Mouse (Mus musculus) small intestine, adult 2 months (tissue): ENCODE results near the gene BC005561. TPM values are rescaled to one million over a fixed set of nuclear protein-coding genes. Genes with fewer than 3 reads are reported as not detected.

Experiments
- H3K27ac ChIP-seq: fragments of 200-500 bp; 2 replicates; pipeline ENCODE4 v1.5.1; 2012; ENCODE audit warnings: low read depth, low read length, control low read depth, inconsistent platforms; ENCODE audit not compliant: insufficient read depth
- H3K27me3 ChIP-seq: fragments of 200-500 bp; 2 replicates; pipeline ENCODE4 v1.6.1; 2012; ENCODE audit warnings: mild to moderate bottlenecking, moderate library complexity, low read length, inconsistent platforms; ENCODE audit not compliant: control insufficient read depth, insufficient read depth
- H3K36me3 ChIP-seq: fragments of 200-500 bp; 2 replicates; pipeline ENCODE4 v1.6.1; 2012; ENCODE audit warnings: mild to moderate bottlenecking, low read length, control low read depth, inconsistent platforms; ENCODE audit not compliant: control insufficient read depth, insufficient read depth
- H3K4me1 ChIP-seq: fragments of 200-500 bp; 2 replicates; pipeline ENCODE4 v1.6.1; 2012; ENCODE audit warnings: low read length, inconsistent platforms, mixed read lengths; ENCODE audit not compliant: control insufficient read depth, insufficient read depth, insufficient read length
- H3K4me3 ChIP-seq: fragments of 200-500 bp; 2 replicates; pipeline ENCODE4 v1.5.1; 2012; ENCODE audit warnings: low read depth, mild to moderate bottlenecking, control low read depth, inconsistent platforms, low read length, moderate library complexity
- CTCF ChIP-seq: fragments of 200-500 bp; IDR thresholded peaks from 2 replicates; pipeline ENCODE4 v1.5.1; 2012; ENCODE audit warnings: low read depth, mild to moderate bottlenecking, control low read depth, inconsistent platforms, low read length, moderate library complexity, mixed read lengths; ENCODE audit not compliant: insufficient replicate concordance, insufficient read length; ENCODE audit errors: extremely low read depth
- POLR2A ChIP-seq: fragments of 200-500 bp; IDR thresholded peaks from 2 replicates; pipeline ENCODE4 v1.6.1; 2012; ENCODE audit warnings: low read depth, mild to moderate bottlenecking, control low read depth, inconsistent platforms, low read length, moderate library complexity
- WGBS: fragments of 180-500 bp; shearing (Covaris S2); methylation state at CpG from one replicate; pipeline ENCODE4 v1.1.7; 2018; 5-methylcytosine and 5-hydroxymethylcytosine counted together
- polyA plus RNA-seq: library from polyadenylated mRNA; depleted of rRNA; stranded (reverse); fragments of >200 nt; gene quantifications from 2 replicates; pipeline ENCODE4 v1.2.3, GENCODE M21; 2012

BC005561 gene
- polyA plus RNA-seq, 1 experiment: 0.85 TPM

DNA sequence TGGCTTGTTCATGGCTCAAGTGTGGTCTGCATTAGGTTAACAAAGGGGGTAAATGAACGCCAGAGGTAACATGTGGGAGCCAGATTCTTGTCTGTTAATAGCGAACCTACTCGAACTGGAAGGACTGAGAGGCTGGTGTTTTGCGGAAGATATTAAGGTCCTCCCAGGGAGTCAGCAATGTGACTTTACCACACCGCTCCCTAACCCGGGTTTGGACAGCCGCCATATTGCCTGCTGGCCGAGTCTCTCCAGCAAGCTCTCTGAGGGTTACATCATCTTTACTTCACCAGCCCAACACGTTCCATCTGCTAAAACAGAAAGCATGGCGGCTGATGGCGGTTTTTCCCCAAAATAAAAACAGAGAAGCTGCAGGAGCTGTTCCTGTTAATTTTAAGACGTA is 42.4 kb upstream of the BC005561 start:
- Histone ChIP-seq H3K4me3 (no peak overlapping the region), H3K27me3 (no peaks in the 10 kb centered on the region), H3K4me1 (no peaks in the 10 kb centered on the region), H3K36me3 (peaks cover 5% of the 10 kb centered on the region; the same call in 1 of the 2 replicates), H3K27ac (no peak overlapping the region; the same call in 1 of the 2 replicates)
- WGBS: 82% methylated on average over 12 of the region's 12 CpGs
- TF ChIP-seq POLR2A (no peak), CTCF (no peak)

- Histone ChIP-seq H3K4me3 (no peak overlapping the region), H3K36me3 (peaks cover 6% of the 10 kb centered on the region), H3K27me3 (no peaks in the 10 kb centered on the region), H3K27ac (no peak overlapping the region), H3K4me1 (no peaks in the 10 kb centered on the region)
- 95% methylated on average over 16 of the region's 16 CpGs for WGBS
- TF ChIP-seq POLR2A: no peak
Observed at GRCm38 (mm10) chr5:104466816-104467215, 41.3 kb upstream of the BC005561 start.

DNA sequence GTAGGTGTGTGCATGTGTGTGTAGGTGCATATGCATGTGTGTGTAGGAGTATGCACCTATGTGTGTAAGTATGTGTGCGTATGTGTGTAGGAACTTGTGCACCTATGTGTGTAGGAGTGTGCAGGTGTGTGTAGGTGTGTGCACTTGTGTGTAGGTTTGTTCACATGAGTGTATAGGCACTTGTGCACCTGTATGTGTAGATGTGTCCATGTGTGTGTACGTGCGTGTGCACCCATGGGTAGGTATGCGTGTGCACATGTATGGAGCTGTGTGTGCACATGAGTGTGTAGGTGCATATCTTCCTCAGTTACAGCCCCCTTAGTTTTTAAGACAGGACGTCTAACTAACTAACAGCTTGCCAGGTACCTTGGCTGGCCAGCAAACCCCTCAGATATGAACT is 39.6 kb upstream of the BC005561 start:
- TF ChIP-seq POLR2A (no peak), CTCF (no peak)
- Histone ChIP-seq H3K4me3 (no peak overlapping the region), H3K27me3 (no peaks in the 10 kb centered on the region), H3K27ac (no peak overlapping the region), H3K36me3 (peaks cover 6% of the 10 kb centered on the region), H3K4me1 (no peaks in the 10 kb centered on the region)
- WGBS: 98% methylated on average over 5 of the region's 5 CpGs

GRCm38 (mm10) chr5:104470981-104471391 is 37.2 kb upstream of the BC005561 start:
- Histone ChIP-seq H3K4me3 (no peak overlapping the region), H3K36me3 (peaks cover 5% of the 10 kb centered on the region), H3K4me1 (no peaks in the 10 kb centered on the region), H3K27me3 (no peaks in the 10 kb centered on the region), H3K27ac (no peak overlapping the region)
- WGBS: 79% methylated on average over 5 of the region's 5 CpGs
- TF ChIP-seq POLR2A: no peak
- no peak for TF ChIP-seq CTCF

- TF ChIP-seq CTCF (no peak), POLR2A (no peak)
- Histone ChIP-seq H3K27ac (no peak overlapping the region), H3K27me3 (no peaks in the 10 kb centered on the region), H3K4me1 (no peaks in the 10 kb centered on the region), H3K36me3 (peaks cover 7% of the 10 kb centered on the region), H3K4me3 (no peak overlapping the region)
- WGBS: 96% methylated on average over 8 of the region's 8 CpGs
Observed at GRCm38 (mm10) chr5:104472371-104472770, 35.8 kb upstream of the BC005561 start.

DNA sequence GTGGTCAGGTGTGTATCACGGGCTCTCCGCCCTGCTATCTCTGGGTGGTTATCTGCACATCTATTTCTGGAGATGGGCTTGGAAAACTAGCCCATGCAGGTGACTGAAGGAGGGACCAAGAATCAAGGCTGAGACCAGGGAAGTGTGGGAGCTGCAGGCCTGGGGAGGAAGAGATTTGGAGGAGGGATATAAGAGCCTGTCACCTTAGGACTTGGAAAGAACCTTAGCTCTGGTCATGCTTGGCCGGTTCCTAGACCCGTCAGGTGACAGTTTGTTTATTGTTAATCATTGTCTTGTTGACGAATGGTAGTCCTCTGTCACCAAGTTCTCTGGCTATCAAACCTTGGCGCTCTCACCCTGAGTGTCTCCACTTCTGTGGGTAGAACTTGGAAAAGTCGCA is 27.8 kb upstream of the BC005561 start:
- WGBS: 79% methylated on average over 7 of the region's 7 CpGs
- peaks cover 15% of the 10 kb centered on the region for H3K36me3 ChIP-seq
- H3K27ac ChIP-seq: no peak overlapping the region
- H3K4me1 ChIP-seq: no peaks in the 10 kb centered on the region
- no peaks in the 10 kb centered on the region for H3K27me3 ChIP-seq
- no peak for TF ChIP-seq POLR2A
- TF ChIP-seq CTCF: no peak
- no peak overlapping the region for H3K4me3 ChIP-seq

- Histone ChIP-seq H3K36me3 (peaks cover 12% of the 10 kb centered on the region), H3K27ac (no peak overlapping the region), H3K4me3 (no peak overlapping the region), H3K27me3 (no peaks in the 10 kb centered on the region), H3K4me1 (no peaks in the 10 kb centered on the region)
- 78% methylated on average over 8 of the region's 8 CpGs for WGBS
- no peak for TF ChIP-seq CTCF
Observed at GRCm38 (mm10) chr5:104482856-104483255, 25.3 kb upstream of the BC005561 start.

DNA sequence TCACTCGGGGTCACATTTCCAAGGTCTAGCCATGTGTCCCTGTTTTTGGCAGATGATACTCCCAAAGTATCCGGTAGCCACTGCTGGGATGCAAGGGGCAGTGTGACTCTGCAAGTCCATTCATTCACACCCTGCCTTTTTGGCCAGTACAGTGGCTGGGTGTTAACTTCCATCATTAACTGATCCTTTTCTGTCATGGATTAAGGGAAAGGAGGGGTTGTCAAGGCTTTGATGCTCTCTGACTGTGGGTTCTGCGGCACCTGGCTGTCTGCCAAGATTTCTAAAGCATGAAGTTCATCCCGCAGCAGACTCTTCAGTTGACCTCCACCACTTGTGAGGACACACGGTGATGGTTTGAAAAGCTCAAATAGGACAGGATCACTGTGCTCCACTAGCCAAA is 16.6 kb upstream of the BC005561 start:
- no peak for TF ChIP-seq POLR2A
- TF ChIP-seq CTCF: no peak
- H3K4me3 ChIP-seq: no peak overlapping the region
- WGBS: 56% methylated on average over 5 of the region's 5 CpGs

More for the DNA sequence above, 16.6 kb upstream of the BC005561 start:
- Histone ChIP-seq H3K27me3 (no peaks in the 10 kb centered on the region), H3K4me1 (no peaks in the 10 kb centered on the region), H3K27ac (no peak overlapping the region), H3K36me3 (peaks cover 19% of the 10 kb centered on the region)
